Mouse (Mus musculus) gastrocnemius, postnatal 10 days (tissue): ENCODE measurements around the gene Cir1. TPM values are rescaled to one million over a fixed set of nuclear protein-coding genes. Genes with fewer than 3 reads are reported as not detected.

Experiments used
- DNase-seq: peaks from one replicate; pipeline ENCODE4 v3.0.0; 2021; ENCODE audit warnings: mixed read lengths
- total RNA-seq, 2 experiments: library from RNA; stranded (reverse); gene quantifications; 2 replicates each; pipeline ENCODE4 v1.2.3; 2021

The Cir1 gene
- total RNA-seq, 2 experiments from 2014 or later, result 14.7 to 15.2 TPM

- no peak for DNase-seq
Observed at GRCm38 (mm10) chr2:73272351-73273248, 39.9 kb downstream of the Cir1 start.

GRCm38 (mm10) chr2:73271459-73272161 lies 40.9 kb downstream of the Cir1 start, which contains the start of gene Sp9:
Sp9 (plus strand) TSS chr2:73271925.
- peak; percentile 49 for DNase-seq

- no peak for DNase-seq
Observed at GRCm38 (mm10) chr2:73270593-73271458, 41.7 kb downstream of the Cir1 start.

DNA sequence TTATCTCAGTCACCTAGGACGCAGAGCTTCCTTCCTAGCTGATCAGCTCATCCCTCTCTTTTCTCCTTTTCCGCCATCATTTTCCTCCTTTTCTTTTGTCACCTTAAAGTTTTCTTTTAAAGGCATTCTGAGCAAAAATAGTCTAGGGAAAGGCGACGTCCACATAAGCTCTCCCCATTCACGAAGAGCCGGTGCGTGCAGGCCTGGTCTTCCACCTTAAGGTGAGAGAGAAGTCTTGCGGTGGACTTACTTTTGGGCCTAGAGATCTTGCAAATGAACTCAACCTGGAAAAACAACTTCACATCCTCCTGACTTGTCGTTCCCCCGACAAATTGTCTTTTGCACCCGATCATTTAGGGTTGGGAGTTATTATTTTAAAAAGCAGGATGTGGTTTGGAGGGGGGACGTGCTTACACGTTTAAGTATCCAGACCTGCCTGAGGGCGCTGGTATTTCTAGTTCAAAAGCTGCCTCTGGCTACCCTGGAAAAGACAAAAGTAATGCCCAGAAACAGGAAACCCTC lies 42.4 kb downstream of the Cir1 start:
- no peak for DNase-seq

- DNase-seq, result no peak
Observed at GRCm38 (mm10) chr2:73269666-73270065, 42.8 kb downstream of the Cir1 start.

DNA sequence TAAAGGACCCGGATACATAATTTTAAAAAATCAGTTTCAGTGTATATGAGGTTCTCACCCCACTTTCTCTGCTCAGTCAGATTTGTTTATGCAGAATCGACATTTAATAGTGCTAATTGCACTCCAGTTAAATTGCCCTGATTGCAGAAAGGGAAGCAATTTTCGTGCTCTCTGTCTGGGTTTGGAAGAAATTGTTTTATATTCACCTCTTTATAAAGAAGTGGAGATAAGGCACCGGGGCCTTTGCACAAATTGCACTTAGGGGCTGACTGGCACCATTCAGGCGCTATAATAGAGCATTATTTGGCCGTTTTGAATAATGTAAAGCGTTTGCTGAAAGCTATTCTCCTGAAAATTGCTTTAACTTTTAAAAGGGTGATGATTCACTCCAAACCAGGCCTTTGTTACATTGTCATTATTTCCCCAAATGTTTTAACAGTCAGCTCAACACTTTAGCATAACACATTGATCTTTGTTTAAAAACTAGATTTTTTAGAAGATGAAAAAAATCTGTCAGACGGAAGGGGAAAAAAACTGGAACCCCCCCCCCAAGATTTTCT lies 43.6 kb downstream of the Cir1 start:
- DNase-seq, result no peak

GRCm38 (mm10) chr2:73268281-73268680 lies 44.2 kb downstream of the Cir1 start:
- no peak for DNase-seq

DNA sequence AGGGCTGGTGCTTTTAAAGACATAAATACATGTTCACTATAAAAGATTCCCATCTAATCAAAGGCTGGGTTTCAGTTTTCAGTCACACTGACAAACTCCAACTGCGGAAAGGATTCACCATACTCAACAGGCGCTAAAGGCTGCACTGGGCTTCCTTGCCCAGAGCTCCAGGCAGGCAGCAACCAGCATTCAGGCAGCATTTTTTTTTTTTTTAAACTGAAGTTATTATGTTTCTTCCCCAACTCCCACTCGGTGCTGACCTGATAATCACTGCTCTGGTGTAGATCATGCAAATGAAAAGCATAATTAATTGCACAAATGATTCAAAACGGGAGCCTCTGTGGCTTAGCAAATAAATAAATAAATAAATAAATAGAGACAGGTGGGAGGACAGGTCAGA lies 44.7 kb downstream of the Cir1 start:
- DNase-seq, result no peak

DNA sequence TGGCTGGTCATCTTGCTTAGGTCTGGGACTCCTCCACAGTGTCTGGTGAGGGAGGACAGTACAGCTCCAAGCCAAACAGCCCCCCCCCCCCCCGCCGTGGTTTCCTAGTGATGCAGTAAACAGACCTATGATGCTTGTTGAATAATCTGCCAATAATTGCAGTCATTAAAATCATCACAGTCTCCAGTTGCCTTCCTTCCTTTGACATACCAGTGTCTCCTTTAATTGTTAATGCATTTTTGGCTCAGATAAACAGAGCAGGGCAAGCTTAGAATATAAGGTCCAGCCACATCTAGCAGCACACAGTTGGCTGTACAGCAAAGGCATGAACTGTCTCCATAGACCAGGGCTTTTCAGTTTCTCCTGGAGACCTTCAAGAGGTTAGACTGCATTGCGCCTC lies 45.3 kb downstream of the Cir1 start:
- DNase-seq, result no peak

- no peak for DNase-seq
Observed at GRCm38 (mm10) chr2:73266623-73267022, 45.9 kb downstream of the Cir1 start.

DNA sequence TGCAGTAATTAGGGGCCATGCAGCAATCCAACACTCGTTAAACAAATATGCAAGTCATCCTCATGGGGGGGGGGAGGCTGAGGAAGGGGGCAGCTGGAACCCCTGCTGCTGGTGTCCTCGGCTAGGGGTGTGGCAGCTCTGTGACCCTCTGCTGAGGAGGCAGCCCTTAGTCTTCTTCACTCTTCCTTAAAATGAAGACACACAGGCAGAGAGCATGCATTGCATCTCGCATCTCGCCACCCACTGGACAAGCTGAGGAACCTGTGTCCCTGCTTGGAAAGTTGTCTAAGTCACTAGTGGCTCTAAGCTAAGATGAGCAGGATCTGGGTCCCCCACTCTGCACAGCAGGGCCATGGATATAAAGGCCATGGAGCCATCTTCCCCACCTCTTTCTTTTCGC lies 46.5 kb downstream of the Cir1 start:
- no peak for DNase-seq

DNA sequence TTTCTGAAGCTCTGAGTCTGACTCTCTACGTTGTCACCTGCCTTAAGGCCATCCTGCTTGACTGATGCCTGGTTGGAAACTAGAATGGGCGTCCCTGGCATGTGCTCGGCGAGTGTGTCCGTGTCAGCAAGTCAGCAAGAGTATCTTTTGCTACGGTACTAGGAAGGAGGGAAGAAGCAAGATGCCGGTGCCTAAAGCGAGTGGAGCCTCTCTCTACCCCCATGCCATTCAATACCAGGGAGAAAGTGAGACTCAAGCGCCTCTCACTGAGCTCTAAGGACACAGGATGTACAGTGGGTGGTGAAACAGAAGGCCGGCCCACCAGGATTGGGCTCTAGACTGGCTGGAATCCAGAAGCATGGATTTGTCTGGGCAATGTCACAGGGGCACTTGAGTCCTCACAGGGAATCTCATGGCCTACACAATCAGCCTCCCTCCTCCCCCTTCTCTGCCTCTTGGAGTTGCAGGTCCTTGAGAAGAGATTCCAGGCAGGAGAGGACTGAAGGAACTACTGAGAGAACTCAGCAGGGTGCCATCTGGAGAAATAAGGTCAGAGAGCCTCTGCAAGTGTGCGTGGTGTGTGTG lies 47.8 kb downstream of the Cir1 start:
- DNase-seq, result no peak

DNA sequence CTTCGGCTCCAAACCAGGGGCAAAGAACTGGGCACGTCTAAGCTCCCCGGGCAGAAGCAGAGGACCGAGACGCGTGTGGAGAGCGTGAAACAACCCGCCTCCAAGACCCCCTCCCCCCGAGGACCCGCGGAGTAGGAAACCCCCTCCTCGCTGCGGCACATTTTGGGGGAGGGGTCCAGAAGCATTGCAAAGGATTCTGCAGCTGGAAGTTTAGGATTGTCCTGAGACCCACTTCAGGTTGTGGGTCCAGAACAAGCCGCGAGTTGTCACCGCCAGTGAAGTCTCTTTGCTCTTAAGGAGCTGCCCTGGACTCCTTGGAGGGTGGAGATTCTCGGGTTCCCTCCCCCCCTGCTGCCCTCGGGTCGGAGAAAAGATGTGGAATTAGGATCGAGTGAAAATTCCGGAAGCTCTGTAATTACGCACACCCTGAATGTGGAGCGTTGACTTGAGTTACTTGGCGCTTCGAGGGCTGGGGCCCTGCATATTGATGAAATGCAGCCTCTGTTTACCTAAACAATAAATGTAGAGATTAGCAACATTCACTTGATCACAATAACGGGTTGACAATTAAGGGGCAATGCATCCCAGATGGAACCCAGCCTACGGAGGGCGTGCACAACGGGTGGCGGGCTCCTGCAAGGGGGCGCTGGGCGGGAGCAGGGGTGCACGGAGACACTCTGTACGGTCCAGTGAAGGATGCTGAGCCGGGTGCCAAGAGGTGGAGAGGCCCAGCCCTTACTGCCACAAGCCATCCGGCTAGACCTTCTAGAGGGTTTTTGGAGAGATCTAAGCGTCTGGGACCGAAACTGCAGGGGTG lies 48.5 kb downstream of the Cir1 start:
- DNase-seq, result no peak

GRCm38 (mm10) chr2:73263172-73263765 lies 49.2 kb downstream of the Cir1 start:
- no peak for DNase-seq

GRCm38 (mm10) chr2:73248701-73249100 lies 63.8 kb downstream of the Cir1 start:
- DNase-seq, result no peak

GRCm38 (mm10) chr2:73241299-73241698 lies 71.2 kb downstream of the Cir1 start:
- DNase-seq, result no peak
